Mouse (Mus musculus): ENCODE measurements around the gene Tap2.

The Tap2 gene

GRCm38 (mm10) chr17:34203444-34203843, at the start of gene Tap2:
Gene Tap2 (plus strand): TSS chr17:34203527.
- DNase-seq (ENCODE audit: low read depth, low spot score) = no peak

- DNase-seq (ENCODE audit: low read depth, low spot score) = no peak
Observed at GRCm38 (mm10) chr17:34155534-34155933, 47.8 kb upstream of the Tap2 start.

- DNase-seq (ENCODE audit: low read depth, low spot score) = no peak
Observed at GRCm38 (mm10) chr17:34164202-34164895, 39.0 kb upstream of the Tap2 start.

GRCm38 (mm10) chr17:34165033-34165730, 38.1 kb upstream of the Tap2 start:
- no peak for DNase-seq (ENCODE audit: low read depth, low spot score)

- DNase-seq (ENCODE audit: low read depth, low spot score) = peak; percentile 32
Observed at GRCm38 (mm10) chr17:34169279-34169678, 34.0 kb upstream of the Tap2 start.

- no peak for DNase-seq (ENCODE audit: low read depth, low spot score)
Observed at GRCm38 (mm10) chr17:34170487-34170876, 32.8 kb upstream of the Tap2 start.

GRCm38 (mm10) chr17:34170877-34171498, 32.3 kb upstream of the Tap2 start:
- peak; percentile 46 for DNase-seq (ENCODE audit: low read depth, low spot score)

GRCm38 (mm10) chr17:34172528-34172927, 30.8 kb upstream of the Tap2 start:
- no peak for DNase-seq (ENCODE audit: low read depth, low spot score)

GRCm38 (mm10) chr17:34174075-34174474, 29.3 kb upstream of the Tap2 start:
- DNase-seq (ENCODE audit: low read depth, low spot score) = no peak

- DNase-seq (ENCODE audit: low read depth, low spot score) = no peak
Observed at GRCm38 (mm10) chr17:34177179-34177578, 26.1 kb upstream of the Tap2 start.

GRCm38 (mm10) chr17:34179019-34179418, 24.3 kb upstream of the Tap2 start:
- no peak for DNase-seq (ENCODE audit: low read depth, low spot score)

- DNase-seq (ENCODE audit: low read depth, low spot score) = no peak
Observed at GRCm38 (mm10) chr17:34179913-34180859, 23.1 kb upstream of the Tap2 start.

- no peak for DNase-seq (ENCODE audit: low read depth, low spot score)
Observed at GRCm38 (mm10) chr17:34183564-34184219, 19.6 kb upstream of the Tap2 start.

- no peak for DNase-seq (ENCODE audit: low read depth, low spot score)
Observed at GRCm38 (mm10) chr17:34185526-34185925, 17.8 kb upstream of the Tap2 start.

- DNase-seq (ENCODE audit: low read depth, low spot score) = no peak
Observed at GRCm38 (mm10) chr17:34186885-34187260, 16.5 kb upstream of the Tap2 start.

- DNase-seq (ENCODE audit: low read depth, low spot score) = peak; percentile 94
Observed at GRCm38 (mm10) chr17:34187261-34187916, 15.9 kb upstream of the Tap2 start, which contains the start of the genes Tap1 and Psmb9. Gene Tap1 (plus strand): TSS chr17:34187553. Gene Psmb9 (minus strand): TSS chr17:34187764.

GRCm38 (mm10) chr17:34188010-34188409, 15.3 kb upstream of the Tap2 start:
- DNase-seq (ENCODE audit: low read depth, low spot score) = no peak

GRCm38 (mm10) chr17:34188986-34189385, 14.3 kb upstream of the Tap2 start:
- no peak for DNase-seq (ENCODE audit: low read depth, low spot score)

GRCm38 (mm10) chr17:34192852-34193251, 10.5 kb upstream of the Tap2 start:
- DNase-seq (ENCODE audit: low read depth, low spot score) = no peak

GRCm38 (mm10) chr17:34193468-34193867, 9.9 kb upstream of the Tap2 start:
- DNase-seq (ENCODE audit: low read depth, low spot score) = no peak
